Mouse (Mus musculus) C2C12 (cell line): Measurements from ENCODE around the gene Galntl6.

ENCODE experiments used
- CEBPB ChIP-seq: IDR thresholded peaks from one replicate; pipeline ENCODE4 v1.6.1; 2011; ENCODE audit warnings: low read depth, mild to moderate bottlenecking, control low read depth, moderate library complexity
- CTCF ChIP-seq: IDR thresholded peaks from one replicate; pipeline ENCODE4 v1.5.1; 2011; ENCODE audit not compliant: control insufficient read depth, insufficient read depth, insufficient read length
- MAX ChIP-seq: IDR thresholded peaks from one replicate; pipeline ENCODE4 v1.6.1; 2011; ENCODE audit warnings: mild to moderate bottlenecking, control low read depth
- MYOD1 ChIP-seq: IDR thresholded peaks from one replicate; pipeline ENCODE4 v1.6.1; 2011; ENCODE audit warnings: low read depth; ENCODE audit not compliant: control insufficient read depth, insufficient read length
- USF1 ChIP-seq: IDR thresholded peaks from one replicate; pipeline ENCODE4 v1.6.1; 2011; ENCODE audit warnings: low read depth, mild to moderate bottlenecking, control low read depth, moderate library complexity

- no peak for TF ChIP-seq CTCF
- no peak for TF ChIP-seq MAX
- no peak for TF ChIP-seq USF1
- TF ChIP-seq MYOD1: no peak
- no peak for TF ChIP-seq CEBPB
Observed at GRCm38 (mm10) chr8:58912840-58913639, 600 bp upstream of the Galntl6 start.
